Mouse (Mus musculus): Measurements from ENCODE around the gene Asgr2.
"Not testable (repeated sequence)": the region's sequence is repeated elsewhere in the genome, so short reads cannot be mapped to it uniquely, and the experiment has no call there.

Asgr2 gene

GRCm38 (mm10) chr11:70091986-70092783 is at the start of gene Asgr2:
Gene Asgr2 (plus strand): TSS chr11:70092644.
- no peak for DNase-seq

DNA sequence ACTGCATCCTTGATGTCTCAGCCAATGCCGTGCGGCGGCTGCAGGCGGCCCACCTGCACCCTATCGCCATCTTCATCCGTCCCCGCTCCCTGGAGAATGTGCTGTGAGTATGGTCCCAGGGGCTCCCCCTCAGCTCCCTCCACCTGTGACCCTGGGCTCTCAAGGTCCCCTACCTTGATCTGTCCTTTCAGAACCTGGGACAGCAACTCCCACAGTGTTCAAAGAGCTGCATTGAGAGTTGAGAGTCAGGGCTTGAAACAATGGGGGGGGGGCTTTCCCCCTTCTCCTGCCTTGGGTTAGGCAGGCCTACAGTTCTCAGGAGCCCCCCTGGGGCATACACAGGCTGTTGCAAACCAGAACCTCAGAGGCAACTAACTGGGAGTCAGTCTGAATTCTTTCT is 48.8 kb upstream of the Asgr2 start:
- no peak for DNase-seq

- no peak for DNase-seq
These were observed 47.0 kb upstream of the Asgr2 start for GRCm38 (mm10) chr11:70045435-70045834.

DNA sequence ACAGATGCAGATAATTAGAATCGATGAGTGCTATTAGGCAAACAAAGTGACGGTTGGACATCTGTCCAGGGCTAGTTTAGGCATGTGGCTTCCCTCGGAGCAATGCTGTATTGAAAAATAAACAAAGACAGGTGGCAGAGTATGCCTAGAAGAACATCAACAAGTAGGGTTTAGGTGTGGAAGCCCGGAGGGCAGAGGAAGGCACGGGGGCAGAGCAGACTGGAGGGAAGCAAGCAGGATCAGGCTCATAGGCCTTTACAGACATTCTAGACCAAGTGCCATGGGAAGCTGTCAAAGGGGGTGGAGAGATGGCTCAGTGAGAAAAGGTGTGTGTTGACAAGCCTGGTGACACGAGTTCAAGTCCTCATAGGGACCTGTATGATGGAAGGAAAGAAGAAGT is 43.1 kb upstream of the Asgr2 start:
- no peak for DNase-seq

DNA sequence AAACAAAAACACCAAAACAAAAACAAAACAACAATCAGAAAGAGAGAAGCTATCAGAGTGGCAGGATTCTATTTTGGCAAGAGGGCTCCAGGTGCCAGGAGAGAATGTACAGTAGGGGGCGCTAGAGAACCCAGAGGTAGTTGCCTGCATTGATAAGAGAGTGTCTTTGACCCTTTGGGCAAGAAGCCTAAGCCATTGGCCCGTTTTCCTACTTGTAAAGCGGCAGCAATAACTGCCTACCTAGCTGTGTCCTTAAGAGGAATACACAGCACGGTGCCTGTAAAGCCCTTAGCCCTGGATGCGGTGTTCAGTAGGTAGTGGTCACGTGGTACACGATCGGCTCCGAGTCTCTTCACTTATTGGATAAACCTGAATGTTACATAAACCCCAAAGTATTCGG is 42.6 kb upstream of the Asgr2 start:
- peak; percentile 57 for DNase-seq

DNA sequence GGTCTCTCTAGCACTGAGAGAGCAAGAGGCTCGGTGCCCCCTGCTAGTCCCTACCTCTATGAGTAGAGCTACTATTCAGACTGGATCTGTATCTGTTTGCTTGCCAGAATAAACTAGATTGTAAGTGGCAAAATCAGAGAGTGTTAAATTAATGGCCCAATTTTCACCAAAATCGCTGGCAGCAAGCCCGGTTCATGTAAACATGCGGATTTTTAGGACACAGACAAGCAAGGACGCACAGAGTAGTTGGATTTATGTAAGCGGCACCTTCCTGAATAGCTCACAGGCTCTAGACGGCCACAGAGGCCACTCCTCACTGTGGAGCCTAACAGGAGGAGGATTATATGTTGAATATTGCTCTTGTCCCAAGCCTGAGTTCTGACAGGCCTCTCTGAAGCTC is 39.3 kb upstream of the Asgr2 start:
- no peak for DNase-seq

DNA sequence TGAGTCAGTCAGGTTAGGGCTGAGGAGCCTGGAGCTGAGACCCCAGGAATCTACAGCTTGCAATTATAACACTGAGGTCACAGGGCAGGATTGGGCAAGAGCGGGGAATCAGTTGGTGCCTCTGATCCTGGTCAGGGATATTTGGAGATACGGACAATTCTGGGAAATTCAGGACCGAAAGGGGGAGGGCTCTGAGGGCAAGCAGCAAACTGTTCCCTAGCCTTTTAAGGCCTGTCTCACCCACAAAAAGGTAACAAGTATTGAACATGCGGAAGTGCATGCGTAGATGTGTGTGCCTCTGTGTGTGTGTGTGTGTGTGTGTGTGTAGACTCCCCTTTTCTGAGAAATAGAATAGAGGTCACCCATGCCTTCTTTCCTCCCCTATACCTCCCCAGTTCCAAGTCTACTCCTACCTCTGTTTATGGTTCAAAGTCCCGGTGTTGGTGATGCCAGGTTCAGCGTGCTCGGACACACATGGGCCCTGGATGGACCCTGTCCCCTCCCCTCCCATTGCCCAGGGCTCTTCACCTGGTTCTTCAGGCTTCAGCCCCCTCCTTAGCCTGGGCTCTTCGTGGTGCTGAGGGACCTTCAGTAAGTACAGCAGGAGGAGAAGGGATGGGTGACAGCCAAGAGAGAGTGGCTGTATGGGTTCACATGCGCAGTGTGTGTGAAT is 38.4 kb upstream of the Asgr2 start, which contains the start of gene Asgr1:
Gene Asgr1 (plus strand): TSS at position 188 of the 673 bp plus-strand sequence.
- DNase-seq = no peak

- peak; percentile 84 for DNase-seq
These were observed 36.7 kb upstream of the Asgr2 start for GRCm38 (mm10) chr11:70055618-70056214.

- no peak for DNase-seq
These were observed 34.6 kb upstream of the Asgr2 start for GRCm38 (mm10) chr11:70057805-70058204.

DNA sequence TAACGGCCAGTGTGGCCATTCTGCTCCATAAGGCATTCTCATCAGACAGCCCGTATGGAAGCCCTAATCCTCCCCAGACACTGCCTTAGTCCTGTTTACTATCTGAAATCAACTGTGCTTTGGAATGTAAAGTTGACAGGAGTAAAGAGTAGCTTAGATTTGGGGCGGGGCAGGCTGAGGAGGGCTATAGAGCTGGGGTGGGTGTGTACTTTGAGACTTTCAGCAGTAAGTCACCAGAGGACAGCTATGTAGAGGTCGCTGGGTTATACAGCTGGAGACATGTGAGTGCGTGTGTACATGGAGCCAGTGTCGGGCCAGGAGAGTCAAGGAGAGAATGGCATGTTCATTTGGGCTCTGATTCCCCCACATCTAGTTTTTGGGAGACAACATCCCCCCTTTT is 32.5 kb upstream of the Asgr2 start:
- DNase-seq = no peak

DNA sequence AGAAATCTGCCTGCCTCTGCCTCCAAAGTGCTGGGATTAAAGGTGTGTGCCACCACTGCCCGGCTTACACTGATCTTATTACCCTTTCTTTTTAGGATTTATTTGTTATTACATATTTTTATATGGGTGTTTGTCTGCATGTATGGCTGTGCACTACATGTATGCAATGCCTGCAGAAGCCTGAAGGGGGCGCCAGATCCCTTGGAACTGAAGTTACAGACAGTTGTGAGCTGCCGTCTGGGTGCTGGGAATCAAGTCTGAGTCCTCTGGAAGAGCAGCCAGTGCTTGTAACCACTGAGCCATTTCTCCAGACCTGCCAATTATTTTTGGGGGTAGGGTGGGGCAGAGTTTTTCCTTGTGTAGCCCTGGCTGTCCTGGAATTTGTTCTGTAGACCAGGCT is 29.4 kb upstream of the Asgr2 start:
- DNase-seq = no peak

- no peak for DNase-seq
These were observed 25.7 kb upstream of the Asgr2 start for GRCm38 (mm10) chr11:70066701-70067100.

DNA sequence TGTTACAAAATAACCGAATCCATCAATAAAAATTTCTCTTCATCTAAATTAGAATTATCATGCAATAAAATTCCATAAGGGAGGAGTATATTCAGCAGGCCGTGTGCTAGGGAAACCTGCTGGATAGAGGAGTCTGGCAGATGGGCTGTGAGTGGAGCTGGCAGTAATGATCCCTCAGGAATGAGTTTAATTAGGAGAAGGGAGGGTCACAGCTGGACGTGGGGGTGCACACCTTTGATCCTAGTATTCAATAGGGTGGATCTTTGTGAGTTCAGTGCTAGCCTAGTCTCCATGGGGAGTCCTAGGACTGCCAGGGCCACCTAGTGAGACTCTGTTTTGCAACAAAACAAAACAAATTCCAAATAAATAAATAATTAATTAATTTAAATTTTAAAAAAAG is 24.2 kb upstream of the Asgr2 start:
- no peak for DNase-seq

DNA sequence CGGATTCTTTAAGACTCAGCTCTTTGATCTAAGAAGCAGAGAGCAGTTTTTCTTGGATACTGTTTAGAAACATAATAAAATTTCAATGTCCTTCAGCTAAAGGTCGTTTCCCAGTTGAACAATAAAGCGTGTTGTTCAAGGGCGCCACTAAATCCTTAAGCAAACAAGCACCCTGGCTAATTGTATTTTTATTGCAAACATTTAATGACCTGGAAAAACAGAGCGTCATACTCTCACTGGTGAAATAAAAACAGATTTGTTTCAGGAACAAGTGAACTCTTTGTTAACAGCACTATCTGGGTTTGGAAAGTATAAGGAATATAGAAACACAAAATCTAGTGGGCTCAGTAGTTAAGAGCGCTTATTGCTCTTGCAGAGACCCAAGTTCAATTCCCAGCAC is 22.4 kb upstream of the Asgr2 start:
- DNase-seq = no peak

GRCm38 (mm10) chr11:70070603-70071002 is 21.8 kb upstream of the Asgr2 start:
- not testable (repeated sequence) for DNase-seq

DNA sequence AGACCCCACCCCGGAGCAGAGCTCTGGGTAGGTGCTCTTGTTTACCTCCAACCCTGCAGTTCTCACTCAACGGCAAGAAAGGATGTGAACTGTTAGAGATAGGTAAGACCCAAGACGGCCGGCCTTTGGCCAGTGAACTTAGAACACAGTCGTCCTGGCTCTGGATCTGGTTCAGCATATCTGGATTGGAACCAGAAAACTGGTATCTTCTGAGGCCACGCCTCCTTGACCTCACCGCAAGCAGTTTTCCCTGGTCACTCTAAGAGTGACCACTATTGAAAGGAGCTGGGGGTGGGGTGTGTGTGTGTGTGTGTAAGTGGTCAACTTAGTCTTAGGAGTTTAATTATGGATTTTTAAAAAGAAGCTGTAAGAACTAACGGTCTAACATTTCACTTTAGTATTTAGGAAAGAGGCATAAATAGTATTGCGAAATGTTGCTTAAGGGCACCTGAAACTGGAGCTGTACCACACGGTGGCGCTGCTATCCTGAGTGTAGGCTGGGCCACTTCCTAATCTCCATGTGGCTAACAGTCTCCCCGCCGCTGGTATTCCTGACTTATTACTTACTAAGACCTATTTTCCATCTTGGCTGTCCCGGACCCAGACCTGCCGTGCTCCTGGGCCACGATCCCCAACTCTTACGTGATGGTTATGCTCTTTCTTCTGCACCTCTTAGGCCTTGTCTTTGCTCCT is 17.9 kb upstream of the Asgr2 start:
- peak; percentile 89 for DNase-seq

DNA sequence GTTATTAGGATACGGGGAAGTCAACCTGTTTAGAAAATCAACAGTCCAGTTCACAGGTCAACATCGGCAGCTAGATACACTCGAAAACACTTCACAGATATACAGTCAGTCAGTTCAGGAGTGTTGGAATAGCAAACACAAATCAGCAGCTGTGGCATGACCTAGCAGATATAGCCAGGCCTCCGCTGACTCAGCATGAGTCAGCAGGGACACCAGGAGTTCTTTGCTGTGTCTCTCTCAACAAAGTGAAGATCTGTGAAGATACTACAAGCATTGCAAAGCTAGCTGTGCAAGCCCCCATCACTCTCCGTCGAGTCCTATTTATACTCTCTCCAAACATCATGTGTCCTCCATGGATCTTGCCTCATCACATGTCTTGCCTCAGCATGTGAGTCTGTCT is 16.9 kb upstream of the Asgr2 start:
- DNase-seq = no peak

GRCm38 (mm10) chr11:70077441-70077840 is 15.0 kb upstream of the Asgr2 start:
- no peak for DNase-seq

- no peak for DNase-seq
These were observed 13.3 kb upstream of the Asgr2 start for GRCm38 (mm10) chr11:70079175-70079574.

- DNase-seq = peak; percentile 71
These were observed 12.5 kb upstream of the Asgr2 start for GRCm38 (mm10) chr11:70079928-70080327.

- DNase-seq = peak; percentile 26
These were observed 11.4 kb upstream of the Asgr2 start for GRCm38 (mm10) chr11:70080803-70081590.

DNA sequence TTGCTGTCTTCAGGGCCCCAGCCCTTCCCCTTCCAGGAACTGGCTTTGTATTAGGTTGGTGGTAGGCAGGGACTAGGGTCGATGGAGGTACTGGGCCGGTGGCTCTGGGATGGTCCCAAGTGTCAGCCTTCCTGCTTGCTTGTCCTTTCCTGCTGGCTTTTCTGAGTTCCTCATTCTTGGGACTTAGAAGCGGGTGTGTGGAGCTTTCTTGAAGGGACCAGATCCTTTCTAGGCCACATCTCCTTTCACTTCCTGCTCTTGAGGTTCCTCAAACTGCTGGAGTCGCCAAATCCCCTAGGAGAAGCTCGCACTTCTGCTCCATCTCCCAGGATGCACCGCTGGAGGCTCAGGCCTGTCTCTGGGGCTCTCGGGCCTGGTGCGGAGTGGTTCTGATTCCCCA is 7.9 kb upstream of the Asgr2 start:
- no peak for DNase-seq

GRCm38 (mm10) chr11:70097396-70097795 is 5.0 kb downstream of the Asgr2 start:
- no peak for DNase-seq

Data from thymus, postnatal 4 days (tissue).